Mouse (Mus musculus): ENCODE results near the gene Exoc1.

GRCm38 (mm10) chr5:76591885-76592284, 62.8 kb downstream of the Exoc1 start:
- no peak for TF ChIP-seq POLR2A (IDR thresholded peaks at IDR 0.05; ENCODE audit: control insufficient read depth, low read depth, low read length)
- no peak for TF ChIP-seq CTCF (IDR thresholded peaks at IDR 0.05; ENCODE audit: control insufficient read depth, insufficient read depth, insufficient replicate concordance, low read depth, low read length)
